Mouse (Mus musculus) spleen, embryonic (tissue): ENCODE measurements around the gene Axin2.

Experiments used
- CTCF ChIA-PET: fragments of 350-600 bp; sonication (Branson Sonifier 250); formaldehyde crosslinking; loops from one replicate; lab custom pipeline; 2022; lab: Charles Lee

The Axin2 gene

GRCm38 (mm10) chr11:108929176-108929575, 9.0 kb downstream of the Axin2 start:
- CTCF ChIA-PET: no interaction called here

GRCm38 (mm10) chr11:108929700-108930099, 9.6 kb downstream of the Axin2 start:
- CTCF ChIA-PET: no interaction called here

GRCm38 (mm10) chr11:108930612-108931011, 10.5 kb downstream of the Axin2 start:
- CTCF ChIA-PET: no interaction called here

GRCm38 (mm10) chr11:108933835-108934234, 13.7 kb downstream of the Axin2 start:
- CTCF ChIA-PET: no interaction called here

- CTCF ChIA-PET: no interaction called here
Measured at GRCm38 (mm10) chr11:108935128-108935868, 15.1 kb downstream of the Axin2 start.

- CTCF ChIA-PET: no interaction called here
Measured at GRCm38 (mm10) chr11:108936016-108936792, 16.1 kb downstream of the Axin2 start.

- CTCF ChIA-PET: no interaction called here
Measured at GRCm38 (mm10) chr11:108940655-108941412, 20.7 kb downstream of the Axin2 start.

GRCm38 (mm10) chr11:108941836-108942235, 21.7 kb downstream of the Axin2 start:
- CTCF ChIA-PET: no interaction called here

- CTCF ChIA-PET: no interaction called here
Measured at GRCm38 (mm10) chr11:108943741-108944140, 23.6 kb downstream of the Axin2 start.

- CTCF ChIA-PET: no interaction called here
Measured at GRCm38 (mm10) chr11:108945666-108946065, 25.5 kb downstream of the Axin2 start.

GRCm38 (mm10) chr11:108947425-108948184, 27.5 kb downstream of the Axin2 start:
- CTCF ChIA-PET: no interaction called here

GRCm38 (mm10) chr11:108948501-108948900, 28.4 kb downstream of the Axin2 start:
- CTCF ChIA-PET: no interaction called here

- CTCF ChIA-PET: no interaction called here
Measured at GRCm38 (mm10) chr11:108948931-108949330, 28.8 kb downstream of the Axin2 start.

- CTCF ChIA-PET: no interaction called here
Measured at GRCm38 (mm10) chr11:108952343-108952742, 32.2 kb downstream of the Axin2 start.

GRCm38 (mm10) chr11:108955943-108956342, 35.8 kb downstream of the Axin2 start:
- CTCF ChIA-PET: no interaction called here

- CTCF ChIA-PET: no interaction called here
Measured at GRCm38 (mm10) chr11:108958349-108958748, 38.2 kb downstream of the Axin2 start.

- CTCF ChIA-PET: no interaction called here
Measured at GRCm38 (mm10) chr11:108959196-108959595, 39.0 kb downstream of the Axin2 start.

GRCm38 (mm10) chr11:108961651-108962065, 41.5 kb downstream of the Axin2 start:
- CTCF ChIA-PET: no interaction called here

GRCm38 (mm10) chr11:108963476-108964232, 43.5 kb downstream of the Axin2 start:
- CTCF ChIA-PET: no interaction called here

GRCm38 (mm10) chr11:108965740-108966139, 45.6 kb downstream of the Axin2 start:
- CTCF ChIA-PET: no interaction called here

GRCm38 (mm10) chr11:108973459-108973858, 53.3 kb downstream of the Axin2 start:
- CTCF ChIA-PET: no interaction called here
